ENCODE assay signal across 8 mouse cellular contexts in the genomic region with DNA sequence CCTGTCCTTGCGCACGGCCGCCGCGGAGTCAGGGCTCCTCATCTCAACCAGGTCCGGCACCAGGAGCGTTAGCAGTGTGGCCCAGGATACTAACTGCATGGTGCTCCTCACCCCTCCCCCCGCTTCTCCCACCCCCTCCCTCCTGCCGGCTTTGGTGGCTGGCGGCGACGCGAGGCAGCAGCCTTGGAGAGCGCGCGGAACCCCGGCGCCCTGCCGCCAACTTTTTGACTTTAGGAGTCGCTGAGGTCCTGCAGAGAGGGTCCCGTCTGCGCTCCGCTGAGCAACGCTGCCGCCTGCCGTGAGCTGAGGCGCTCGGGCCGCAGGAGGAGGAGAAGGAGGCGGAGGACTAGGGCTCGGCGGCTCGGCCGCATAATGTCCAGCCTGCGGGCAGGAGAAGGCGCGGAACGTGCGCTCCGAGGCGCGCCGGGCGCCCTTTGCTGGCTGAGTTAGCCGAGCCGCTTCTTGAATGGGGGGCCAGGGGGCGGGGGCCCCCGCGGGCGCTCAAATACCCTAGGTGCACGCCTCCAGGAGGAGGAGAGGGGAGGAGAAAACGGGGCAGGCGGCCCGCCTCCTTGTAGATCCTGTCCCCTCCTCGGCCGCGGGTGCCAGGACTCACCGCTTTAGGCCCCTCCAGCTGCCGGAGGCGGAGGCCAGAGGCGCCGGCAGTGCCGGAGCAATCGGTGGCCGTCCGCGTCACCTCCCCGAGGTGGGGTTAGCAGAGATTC. TPM values are rescaled to one million over a fixed set of nuclear protein-coding genes. Genes with fewer than 3 reads are reported as not detected.
A peak's percentile ranks its signal among the peaks of the same experiment; 100 is the strongest.
DNase-seq lines count a peak whose midpoint lies in the region; ATAC-seq and TF ChIP-seq lines count a peak whose summit lies in the region.

Adamts9 (minus strand) TSS at position 436 of the 725 bp plus-strand sequence.

- H3K9me3 ChIP-seq in heart, embryonic 14.5 days (ENCODE audit: control insufficient read depth, low read length) = peaks cover 8% of the 10 kb centered on the region
- H3K9me3 ChIP-seq in kidney, postnatal 0 days (replicated peaks; ENCODE audit: low read length) = no peaks in the 10 kb centered on the region
- H3K9me3 ChIP-seq in liver, embryonic 15.5 days (replicated peaks) = no peaks in the 10 kb centered on the region
- H3K9me3 ChIP-seq in neural tube, embryonic 15.5 days (replicated peaks) = no peaks in the 10 kb centered on the region

- WGBS in heart, embryonic 14.5 days = under 1% methylated on average over 57 of the region's 68 CpGs
- WGBS in kidney, postnatal 0 days = under 1% methylated on average over 62 of the region's 68 CpGs
- WGBS in liver, embryonic 15.5 days (ENCODE audit: insufficient replicate concordance) = under 1% methylated on average over 62 of the region's 68 CpGs
- under 1% methylated on average over 63 of the region's 68 CpGs for WGBS in neural tube, embryonic 15.5 days

- H3K4me2 ChIP-seq in heart, embryonic 14.5 days (ENCODE audit: low read length) = peak within 1 kb of the TSS; percentile 96
- peak within 1 kb of the TSS; percentile 79 for H3K4me2 ChIP-seq in kidney, postnatal 0 days (ENCODE audit: low read length)
- H3K4me2 ChIP-seq in liver, embryonic 15.5 days = peak within 1 kb of the TSS; percentile 58
- H3K4me2 ChIP-seq in neural tube, embryonic 15.5 days = peak within 1 kb of the TSS; percentile 80

- TF ChIP-seq CTCF in embryonic fibroblast, embryonic 13.5 days (IDR thresholded peaks at IDR 0.05; ENCODE audit: borderline replicate concordance, insufficient read depth, low read length) = peak; percentile 12; the same call in 1 of the 2 replicates
- TF ChIP-seq CTCF in kidney, postnatal 0 days (IDR thresholded peaks at IDR 0.05; ENCODE audit: low read depth) = peak; percentile 31; the same call in 1 of the 2 replicates

- peak within 1 kb of the TSS; percentile 89 for H3K9ac ChIP-seq in heart, embryonic 14.5 days (ENCODE audit: low read length)
- H3K9ac ChIP-seq in kidney, postnatal 0 days (ENCODE audit: low read depth, low read length) = peak within 1 kb of the TSS; percentile 76
- H3K9ac ChIP-seq in liver, embryonic 15.5 days = no peak within 1 kb of the TSS
- peak within 1 kb of the TSS; percentile 45 for H3K9ac ChIP-seq in neural tube, embryonic 15.5 days (replicated peaks)

- H3K36me3 ChIP-seq in heart, embryonic 14.5 days (ENCODE audit: control insufficient read depth, insufficient read depth, low read length) = 0 out of 2 replicates have a peak, but pooled peaks cover 5% of the 10 kb centered on the region
- no peaks in the 10 kb centered on the region for H3K36me3 ChIP-seq in kidney, postnatal 0 days (ENCODE audit: insufficient read depth, low read length)
- H3K36me3 ChIP-seq in liver, embryonic 15.5 days (replicated peaks) = no peaks in the 10 kb centered on the region
- no peaks in the 10 kb centered on the region for H3K36me3 ChIP-seq in neural tube, embryonic 15.5 days

- TF ChIP-seq POLR2A in embryonic fibroblast, embryonic 13.5 days (IDR thresholded peaks at IDR 0.05; ENCODE audit: low read depth, low read length) = peak; percentile 76

- H3K27ac ChIP-seq in embryonic fibroblast, embryonic 13.5 days (ENCODE audit: insufficient read depth, low read length) = no peak within 1 kb of the TSS
- H3K27ac ChIP-seq in heart, embryonic 14.5 days (replicated peaks in 1 of 2; ENCODE audit: control insufficient read depth in 1 of 2, insufficient read depth in 1 of 2, low read depth in 2 of 2, low read length in 2 of 2) = peak within 1 kb of the TSS; percentile 96 to 97
- peak within 1 kb of the TSS; percentile 91 for H3K27ac ChIP-seq in kidney, postnatal 0 days
- no peak within 1 kb of the TSS for H3K27ac ChIP-seq in liver, embryonic 15.5 days (replicated peaks)
- H3K27ac ChIP-seq in neural tube, embryonic 15.5 days (replicated peaks) = peak within 1 kb of the TSS; percentile 65

- peak; percentile 14 to 22 for DNase-seq in spleen, adult 18-20 months
- DNase-seq in spleen, adult 12 weeks (ENCODE audit: low spot score) = no peak
- DNase-seq in kidney, postnatal 0 days (ENCODE audit: low spot score) = peak; percentile 93
- peak; percentile 65 for DNase-seq in urinary bladder, postnatal 25 days (ENCODE audit: low spot score)

- peak within 1 kb of the TSS; percentile 54 for H3K4me3 ChIP-seq in embryonic fibroblast, embryonic 13.5 days (ENCODE audit: insufficient read depth, low read length)
- H3K4me3 ChIP-seq in heart, embryonic 14.5 days (ENCODE audit: control insufficient read depth in 1 of 2, insufficient read depth in 1 of 2, low read depth in 1 of 2, low read length in 2 of 2) = peak within 1 kb of the TSS; percentile 73 to 79
- H3K4me3 ChIP-seq in kidney, postnatal 0 days (replicated peaks; ENCODE audit: low read depth, low read length) = peak within 1 kb of the TSS; percentile 74
- peak within 1 kb of the TSS; percentile 39 for H3K4me3 ChIP-seq in liver, embryonic 15.5 days (replicated peaks)
- H3K4me3 ChIP-seq in neural tube, embryonic 15.5 days (replicated peaks) = peak within 1 kb of the TSS; percentile 56

- H3K27me3 ChIP-seq in heart, embryonic 14.5 days (ENCODE audit: control insufficient read depth, insufficient read depth, low read length) = no peaks in the 10 kb centered on the region
- no peaks in the 10 kb centered on the region for H3K27me3 ChIP-seq in kidney, postnatal 0 days (ENCODE audit: insufficient read depth, low read length)
- peaks cover 68% of the 10 kb centered on the region for H3K27me3 ChIP-seq in liver, embryonic 15.5 days
- peaks cover 41% of the 10 kb centered on the region for H3K27me3 ChIP-seq in neural tube, embryonic 15.5 days (replicated peaks)

- no peaks in the 10 kb centered on the region for H3K4me1 ChIP-seq in embryonic fibroblast, embryonic 13.5 days (ENCODE audit: control insufficient read depth, insufficient read depth, low read length)
- peaks cover 9 to 21% of the 10 kb centered on the region in 2 experiments for H3K4me1 ChIP-seq in heart, embryonic 14.5 days (ENCODE audit: control insufficient read depth in 2 of 2, insufficient read depth in 2 of 2, low read length in 2 of 2)
- H3K4me1 ChIP-seq in kidney, postnatal 0 days (replicated peaks; ENCODE audit: insufficient read depth, low read length) = 0 out of 2 replicates have a peak, but pooled peaks cover 3% of the 10 kb centered on the region
- no peaks in the 10 kb centered on the region for H3K4me1 ChIP-seq in liver, embryonic 15.5 days (replicated peaks)
- H3K4me1 ChIP-seq in neural tube, embryonic 15.5 days = peaks cover 43% of the 10 kb centered on the region

- ATAC-seq in heart, embryonic 14.5 days (ENCODE audit: insufficient number of reproducible peaks, insufficient read depth, low FRiP score, low read depth) = peak; percentile 84
- ATAC-seq in kidney, postnatal 0 days (replicated peaks; ENCODE audit: low FRiP score, low read depth) = peak; percentile 66
- ATAC-seq in liver, embryonic 15.5 days (ENCODE audit: insufficient read depth) = peak; percentile 49
- peak; percentile 53 for ATAC-seq in neural tube, embryonic 15.5 days (ENCODE audit: low FRiP score)

RNA-seq across cellular contexts. Expression of gene Adamts9, which starts in this region (rescaled TPM):
- 7.3 and 12.4 TPM in 2 replicates for polyA plus RNA-seq in embryonic fibroblast, embryonic 13.5 days (2011; ENCODE audit: insufficient read length, low read depth, missing spikeins)
- 6.2 and 6.7 TPM in 2 replicates for polyA plus RNA-seq in heart, embryonic 14.5 days (2014; fragmentation: Nextera tagmentation; extraction: Ambion mirVana)
- 7.6 and 7.9 TPM in 2 replicates for polyA plus RNA-seq in kidney, postnatal 0 days (2015; fragmentation: Nextera tagmentation; extraction: Ambion mirVana)
- 0.81 and 1.3 TPM in 2 replicates for polyA plus RNA-seq in liver, embryonic 15.5 days (2015; fragmentation: Nextera tagmentation; extraction: Ambion mirVana)
- polyA plus RNA-seq in neural tube, embryonic 15.5 days (2015; fragmentation: Nextera tagmentation; extraction: Ambion mirVana) = 2.1 and 2.8 TPM in 2 replicates

Comparison
In these comparisons a context has a peak if more than half of its experiments do, and no peak if none do; other contexts are left out.
1. H3K27ac ChIP-seq: peak in heart, embryonic 14.5 days (2 of 2), kidney, postnatal 0 days (single experiment) and neural tube, embryonic 15.5 days (single experiment); none in embryonic fibroblast, embryonic 13.5 days (single experiment) and liver, embryonic 15.5 days (single experiment).
2. Peak in every context shown above with its lines, with median percentiles within 50 percentile points of each other: H3K4me3 ChIP-seq, ATAC-seq and H3K4me2 ChIP-seq.